Mouse (Mus musculus) embryonic fibroblast, embryonic 13.5 days (primary cell): Measurements from ENCODE around the gene Nat10.

ENCODE experiments used
- CTCF ChIP-seq: IDR thresholded peaks from 2 replicates; pipeline ENCODE4 v1.5.1; 2011; ENCODE audit warnings: mild to moderate bottlenecking, control low read depth, low read length, moderate library complexity, borderline replicate concordance; ENCODE audit not compliant: insufficient read depth
- POLR2A ChIP-seq: IDR thresholded peaks from 2 replicates; pipeline ENCODE4 v1.6.1; 2011; ENCODE audit warnings: low read depth, mild to moderate bottlenecking, control low read depth, low read length, moderate library complexity

DNA sequence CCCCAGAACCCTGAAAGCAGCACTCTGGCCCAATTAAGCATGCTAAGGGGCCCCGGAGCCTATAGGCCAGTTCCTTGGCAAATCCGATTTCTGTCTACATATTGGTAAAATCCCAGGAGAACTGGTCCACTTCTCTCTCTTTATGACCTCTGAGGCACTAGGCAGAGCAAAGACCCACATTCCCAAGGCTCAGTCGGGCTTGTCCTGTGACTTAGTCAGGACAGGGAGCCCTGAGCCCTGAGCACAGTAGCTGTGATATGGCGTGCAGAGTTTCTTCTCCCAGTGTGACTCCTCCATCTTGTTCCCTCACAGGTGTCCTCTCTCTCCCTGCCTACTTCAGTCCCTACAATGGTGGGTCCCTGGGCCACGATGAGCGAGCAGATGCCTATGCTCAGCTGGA is 82.6 kb downstream of the Nat10 start:
- TF ChIP-seq POLR2A (no peak), CTCF (no peak)
